Comparison of ENCODE assay signal across 26 mouse cellular contexts in genomic region chr5:55704512-55704911, GRCm38 (mm10).
DNase-seq lines count a peak whose midpoint lies in the region; ATAC-seq and TF ChIP-seq lines count a peak whose summit lies in the region.
"Had no signal": no experiment of that assay in that cellular context is flagged by ENCODE, and none has a peak within 500 bp of the region (broad histone marks: within the 10 kb centered on the region; RNA-seq: fewer than 3 reads in every experiment).

No protein-coding gene starts in this region.

- TF ChIP-seq CTCF in thymus, adult 2 months (IDR thresholded peaks at IDR 0.05; ENCODE audit: borderline replicate concordance, control insufficient read depth, extremely low read depth, insufficient read depth, low read length, poor library complexity), result no peak

- no peaks in the 10 kb centered on the region for H3K27me3 ChIP-seq in thymus, adult 2 months (ENCODE audit: control insufficient read depth, insufficient read depth, low read length)
- H3K27me3 ChIP-seq: CH12.LX; heart, embryonic 13.5 days; hindbrain, embryonic 12.5 days; hindbrain, embryonic 15.5 days; Patski had no signal

- 89% methylated on average over 3 of the region's 3 CpGs for WGBS in thymus, adult 2 months

- no peak for DNase-seq in frontal cortex, postnatal 14 days (ENCODE audit: low spot score in 2 of 2)
- peak; percentile 7 for DNase-seq in left cerebral cortex, adult 11 months (ENCODE audit: low spot score)
- DNase-seq in left cerebral cortex, postnatal 36 days (ENCODE audit: low spot score in 2 of 2), result no peak
- peak; percentile 7 for DNase-seq in right cerebral cortex, adult 18-20 months
- no peak for DNase-seq in right cerebral cortex, postnatal 25 days
- no peak for DNase-seq in thymus, adult 2 months
- DNase-seq: adrenal gland, postnatal 10 days; adrenal gland, postnatal 36 days; B cell, adult 2 months; cerebellum, adult 11-12 months; cerebellum, adult 8-10 months; cerebellum, postnatal 10 days; cerebellum, postnatal 36 days; gastrocnemius, postnatal 10 days; gastrocnemius, postnatal 36 days; heart, adult 2 months had no signal

- no peak overlapping the region for H3K27ac ChIP-seq in thymus, adult 2 months (ENCODE audit: control insufficient read depth, insufficient read depth, low read length)
- H3K27ac ChIP-seq: forebrain, embryonic 10.5 days; heart, adult 2 months; heart, embryonic 10.5 days; heart, embryonic 13.5 days; hindbrain, embryonic 12.5 days; hindbrain, embryonic 15.5 days had no signal

- H3K4me3 ChIP-seq in thymus, adult 2 months (ENCODE audit: control insufficient read depth, insufficient read depth, low read length), result no peak overlapping the region
- H3K4me3 ChIP-seq: forebrain, embryonic 10.5 days; heart, adult 2 months; heart, embryonic 10.5 days; heart, embryonic 13.5 days; hindbrain, embryonic 12.5 days; hindbrain, embryonic 15.5 days had no signal

- H3K36me3 ChIP-seq in thymus, adult 2 months (ENCODE audit: control insufficient read depth, insufficient read depth, low read length), result no peaks in the 10 kb centered on the region
- H3K36me3 ChIP-seq: forebrain, embryonic 10.5 days; G1E; heart, embryonic 10.5 days; heart, embryonic 13.5 days; hindbrain, embryonic 12.5 days; hindbrain, embryonic 15.5 days had no signal

- TF ChIP-seq POLR2A in thymus, adult 2 months (IDR thresholded peaks at IDR 0.05; ENCODE audit: control insufficient read depth, extremely low read depth, insufficient read depth, low read length, poor library complexity), result no peak

- no peaks in the 10 kb centered on the region for H3K4me1 ChIP-seq in thymus, adult 2 months (replicated peaks; ENCODE audit: control insufficient read depth, insufficient read depth, low read length)
- H3K4me1 ChIP-seq: forebrain, embryonic 10.5 days; heart, embryonic 10.5 days; heart, embryonic 13.5 days; hindbrain, embryonic 12.5 days; hindbrain, embryonic 15.5 days had no signal

- peak; percentile 99 for ATAC-seq in frontal cortex, adult (ENCODE audit: low TSS enrichment)
- ATAC-seq: forebrain, embryonic 14.5 days; Patski had no signal

- intact Hi-C loops in left cerebral cortex, postnatal 36 days (cut with DNase I), result no loop called here

Comparison
In these comparisons a context has a peak if more than half of its experiments do, and no peak if none do; other contexts are left out.
1. DNase-seq: peak in left cerebral cortex, adult 11 months (single experiment) and right cerebral cortex, adult 18-20 months (single experiment); none in frontal cortex, postnatal 14 days (0 of 2), left cerebral cortex, postnatal 36 days (0 of 2), right cerebral cortex, postnatal 25 days (single experiment) and thymus, adult 2 months (single experiment).